Comparison of ENCODE assay signal across 8 mouse cellular contexts in the genomic region with DNA sequence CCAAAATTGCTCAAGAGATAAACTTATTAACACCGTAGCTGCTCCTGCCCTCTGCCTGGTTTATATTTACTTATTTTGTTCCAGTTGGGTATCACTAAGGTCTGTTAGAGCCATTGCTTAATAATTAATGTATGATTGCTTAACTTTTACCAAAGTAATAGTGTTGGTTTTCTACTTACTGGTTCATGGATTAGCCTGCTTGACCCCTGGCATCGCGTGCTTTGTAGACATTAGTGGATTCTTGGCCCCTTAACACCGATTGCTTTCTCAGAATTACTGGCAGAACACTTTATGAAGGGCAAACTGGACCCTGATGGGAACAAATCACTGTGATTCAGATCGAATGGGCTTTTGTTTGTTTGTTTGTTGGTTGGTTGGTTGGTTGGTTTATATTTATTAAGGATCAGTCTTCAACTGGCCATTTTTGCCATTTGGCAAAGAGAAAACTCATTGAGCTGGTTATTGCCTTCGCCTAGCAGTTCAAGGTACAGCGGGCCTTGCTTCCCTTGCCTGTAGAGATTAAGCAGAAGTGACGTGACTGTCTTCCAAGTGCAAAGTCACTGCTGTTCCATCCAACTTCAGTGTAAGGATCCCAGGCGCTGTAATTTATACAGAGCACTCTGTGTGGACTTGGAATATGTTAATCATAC. TPM values are rescaled to one million over a fixed set of nuclear protein-coding genes. Genes with fewer than 3 reads are reported as not detected.
DNase-seq lines count a peak whose midpoint lies in the region; ATAC-seq and TF ChIP-seq lines count a peak whose summit lies in the region.

No protein-coding gene starts in this region.

- peaks cover 9% of the 10 kb centered on the region for H3K79me2 ChIP-seq in C2C12 (ENCODE audit: control insufficient read depth, insufficient read depth)

- no peak for DNase-seq in G1E (ENCODE audit: low spot score)
- no peak for DNase-seq in hindbrain, embryonic 14.5 days (ENCODE audit: low spot score)
- no peak for DNase-seq in urinary bladder, adult 2 months (ENCODE audit: low spot score)
- DNase-seq in cerebellum, adult 11 months, result no peak
- no peak for DNase-seq in adrenal gland, postnatal 4 days (ENCODE audit: low spot score in 2 of 2)
- no peak for DNase-seq in ovary, adult 18-20 months (ENCODE audit: low spot score)

- H3ac ChIP-seq in C2C12 (ENCODE audit: control insufficient read depth, insufficient read length, low read depth), result peak overlapping the region; percentile 96

- H3K27ac ChIP-seq in hindbrain, embryonic 14.5 days, result no peak overlapping the region
- H3K27ac ChIP-seq in liver, embryonic 12.5 days, result peak overlapping the region; percentile 83

- no peaks in the 10 kb centered on the region for H3K9me3 ChIP-seq in G1E (replicated peaks)
- H3K9me3 ChIP-seq in hindbrain, embryonic 14.5 days (ENCODE audit: control insufficient read depth, low read length), result no peaks in the 10 kb centered on the region
- no peaks in the 10 kb centered on the region for H3K9me3 ChIP-seq in liver, embryonic 12.5 days (replicated peaks)

- H3K9ac ChIP-seq in hindbrain, embryonic 14.5 days, result peak overlapping the region; percentile 63
- H3K9ac ChIP-seq in liver, embryonic 12.5 days, result peak overlapping the region; percentile 80

- H3K79me3 ChIP-seq in C2C12 (ENCODE audit: low read depth), result peaks cover 3% of the 10 kb centered on the region

- peaks cover 28% of the 10 kb centered on the region for H3K4me1 ChIP-seq in G1E (ENCODE audit: insufficient read depth, low read depth, low read length)
- H3K4me1 ChIP-seq in hindbrain, embryonic 14.5 days (replicated peaks; ENCODE audit: control insufficient read depth, insufficient read depth, low read length), result peaks cover 12% of the 10 kb centered on the region; the same call in 1 of the 2 replicates
- peaks cover 19% of the 10 kb centered on the region for H3K4me1 ChIP-seq in liver, embryonic 12.5 days

- H3K36me3 ChIP-seq in C2C12 (ENCODE audit: control insufficient read depth, insufficient read depth), result no peaks in the 10 kb centered on the region
- peaks cover 10% of the 10 kb centered on the region for H3K36me3 ChIP-seq in G1E (replicated peaks)
- no peaks in the 10 kb centered on the region for H3K36me3 ChIP-seq in hindbrain, embryonic 14.5 days (replicated peaks; ENCODE audit: control insufficient read depth, insufficient read depth)
- H3K36me3 ChIP-seq in liver, embryonic 12.5 days, result no peaks in the 10 kb centered on the region

- TF ChIP-seq CTCF in C2C12 (IDR thresholded peaks at IDR 0.05; ENCODE audit: control insufficient read depth, insufficient read depth, insufficient read length) (no peak), G1E (IDR thresholded peaks at IDR 0.05; ENCODE audit: low read depth, low read length) (no peak)

- H3K27me3 ChIP-seq in C2C12 (ENCODE audit: control insufficient read depth, insufficient read depth, insufficient read length) (no peaks in the 10 kb centered on the region), G1E (ENCODE audit: insufficient read depth, low read length) (no peaks in the 10 kb centered on the region)
- no peaks in the 10 kb centered on the region for H3K27me3 ChIP-seq in hindbrain, embryonic 14.5 days (ENCODE audit: control insufficient read depth, insufficient read depth, low read length)
- no peaks in the 10 kb centered on the region for H3K27me3 ChIP-seq in liver, embryonic 12.5 days (replicated peaks)

- H3K4me3 ChIP-seq in C2C12 (ENCODE audit: insufficient read depth, poor library complexity, severe bottlenecking), result peak overlapping the region; percentile 33
- H3K4me3 ChIP-seq in G1E (ENCODE audit: low read depth, low read length), result peak overlapping the region; percentile 84
- H3K4me3 ChIP-seq in hindbrain, embryonic 14.5 days (replicated peaks; ENCODE audit: low read length), result peak overlapping the region; percentile 47
- H3K4me3 ChIP-seq in liver, embryonic 12.5 days, result peak overlapping the region; percentile 67

- 74% methylated on average over 9 of the region's 9 CpGs for WGBS in hindbrain, embryonic 14.5 days
- WGBS in liver, embryonic 12.5 days (ENCODE audit: insufficient replicate concordance), result 55% methylated on average over 9 of the region's 9 CpGs

- no peak for ATAC-seq in G1E (ENCODE audit: extremely low read depth, insufficient number of reproducible peaks, low FRiP score, poor library complexity, severe bottlenecking)
- no peak for ATAC-seq in hindbrain, embryonic 14.5 days (ENCODE audit: low FRiP score)
- no peak for ATAC-seq in liver, embryonic 12.5 days

- peak overlapping the region; percentile 82 for H3K4me2 ChIP-seq in hindbrain, embryonic 14.5 days (replicated peaks)
- peak overlapping the region; percentile 83 for H3K4me2 ChIP-seq in liver, embryonic 12.5 days

TF ChIP-seq in C2C12, 6 proteins besides CTCF, POLR2A, EP300 and RAD21:
- no peak for TF ChIP-seq FOSL1 (IDR thresholded peaks at IDR 0.05; ENCODE audit: insufficient read depth, low read length, poor library complexity, severe bottlenecking)
- TF ChIP-seq MYOD1 (IDR thresholded peaks at IDR 0.05; ENCODE audit: control insufficient read depth, insufficient read length, low read depth), result no peak
- no peak for TF ChIP-seq USF1 (IDR thresholded peaks at IDR 0.05; ENCODE audit: low read depth)
- TF ChIP-seq CEBPB (IDR thresholded peaks at IDR 0.05; ENCODE audit: low read depth), result no peak
- TF ChIP-seq MYOG (IDR thresholded peaks at IDR 0.05; ENCODE audit: control insufficient read depth, extremely low read depth, insufficient read length), result no peak
- TF ChIP-seq MAX (IDR thresholded peaks at IDR 0.05), result no peak

RNA-seq across cellular contexts. Expression of a gene that starts 0.5 kb away (rescaled TPM):
- 1.4 TPM for polyA plus RNA-seq in C2C12 (2012; fragmentation: generic; extraction: Trizol)
- 29.7 and 34.3 TPM in 2 replicates for total RNA-seq in G1E (2014; fragmentation: Nextera tagmentation)
- total RNA-seq in G1E (2017), result 41.8 and 53.3 TPM in 2 replicates
- polyA plus RNA-seq in G1E (2012), result 1.8 and 1.9 TPM in 2 replicates
- polyA plus RNA-seq in hindbrain, embryonic 14.5 days (2014; fragmentation: Nextera tagmentation; extraction: Ambion mirVana), result 8.8 and 13.4 TPM in 2 replicates
- 7.4 and 9.8 TPM in 2 replicates for polyA plus RNA-seq in liver, embryonic 12.5 days (2016; fragmentation: Nextera tagmentation; extraction: Ambion mirVana)
- polyA plus RNA-seq in urinary bladder, adult 2 months (2012; rRNA removed), result 19.3 and 24.1 TPM in 2 replicates
- 10 to 100 TPM; 75.9 to 86.7 TPM for total RNA-seq in adrenal gland, postnatal 4 days (2021)

RNA-seq across cellular contexts. Expression of a gene that starts 0.8 kb away (rescaled TPM):
- polyA plus RNA-seq in C2C12 (2012; fragmentation: generic; extraction: Trizol), result 16.7 TPM
- total RNA-seq in G1E (2014; fragmentation: Nextera tagmentation), result 11.9 and 17.1 TPM in 2 replicates
- total RNA-seq in G1E (2017), result 14.5 and 14.7 TPM in 2 replicates
- 2.9 and 4.2 TPM in 2 replicates for polyA plus RNA-seq in G1E (2012)
- polyA plus RNA-seq in hindbrain, embryonic 14.5 days (2014; fragmentation: Nextera tagmentation; extraction: Ambion mirVana), result 20.3 and 20.9 TPM in 2 replicates
- polyA plus RNA-seq in liver, embryonic 12.5 days (2016; fragmentation: Nextera tagmentation; extraction: Ambion mirVana), result 8.8 and 9.6 TPM in 2 replicates
- polyA plus RNA-seq in urinary bladder, adult 2 months (2012; rRNA removed), result 25.4 and 27.7 TPM in 2 replicates
- 10 to 100 TPM; 62.4 to 63.5 TPM for total RNA-seq in adrenal gland, postnatal 4 days (2021)

RNA-seq across cellular contexts. Expression of a gene that starts 1.0 kb away (rescaled TPM):
- polyA plus RNA-seq in C2C12 (2012; fragmentation: generic; extraction: Trizol) (not detected), G1E (2012) (not detected in 2 replicates)
- total RNA-seq in G1E (2014; fragmentation: Nextera tagmentation) (not detected in 2 replicates), G1E (2017) (not detected in 2 replicates)
- 1.5 TPM in 1 of 2 replicates, not detected in the other for polyA plus RNA-seq in hindbrain, embryonic 14.5 days (2014; fragmentation: Nextera tagmentation; extraction: Ambion mirVana)
- polyA plus RNA-seq in liver, embryonic 12.5 days (2016; fragmentation: Nextera tagmentation; extraction: Ambion mirVana), result 0.37 and 1.3 TPM in 2 replicates
- polyA plus RNA-seq in urinary bladder, adult 2 months (2012; rRNA removed), result not detected in 2 replicates
- not detected for total RNA-seq in adrenal gland, postnatal 4 days (2021)

RNA-seq across cellular contexts. Expression of a gene that starts 50.5 kb away (rescaled TPM):
- polyA plus RNA-seq in C2C12 (2012; fragmentation: generic; extraction: Trizol), result not detected
- not detected in 2 replicates for total RNA-seq in G1E (2014; fragmentation: Nextera tagmentation)
- total RNA-seq in G1E (2017), result 0.06 and 0.44 TPM in 2 replicates
- not detected in 2 replicates for polyA plus RNA-seq in G1E (2012)
- 0.16 and 0.24 TPM in 2 replicates for polyA plus RNA-seq in hindbrain, embryonic 14.5 days (2014; fragmentation: Nextera tagmentation; extraction: Ambion mirVana)
- 0.05 and 0.22 TPM in 2 replicates for polyA plus RNA-seq in liver, embryonic 12.5 days (2016; fragmentation: Nextera tagmentation; extraction: Ambion mirVana)
- 0.66 and 0.88 TPM in 2 replicates for polyA plus RNA-seq in urinary bladder, adult 2 months (2012; rRNA removed)
- total RNA-seq in adrenal gland, postnatal 4 days (2021), result under 1 TPM; 0.51 to 0.76 TPM

Comparison
In these comparisons a context has a peak if more than half of its experiments do, and no peak if none do; other contexts are left out.
1. H3K4me3 ChIP-seq: peak in every context shown above with its lines; median percentile 84 in G1E; 67 in liver, embryonic 12.5 days; 47 in hindbrain, embryonic 14.5 days; 33 in C2C12.